Mouse (Mus musculus) spleen, adult 2 months (tissue): ENCODE data around the gene Klhdc9.
A peak's percentile ranks its signal among the peaks of the same experiment; 100 is the strongest.

Source experiments
- CTCF ChIP-seq: fragments of 200-500 bp; IDR thresholded peaks from 2 replicates; pipeline ENCODE4 v1.5.1; 2011; ENCODE audit warnings: mild to moderate bottlenecking, inconsistent platforms; ENCODE audit not compliant: insufficient read depth, insufficient read length, insufficient replicate concordance; ENCODE audit errors: extremely low read depth
- POLR2A ChIP-seq: fragments of 200-500 bp; IDR thresholded peaks from 2 replicates; pipeline ENCODE4 v1.6.1; 2011; ENCODE audit warnings: low read depth, low read length, inconsistent platforms

DNA sequence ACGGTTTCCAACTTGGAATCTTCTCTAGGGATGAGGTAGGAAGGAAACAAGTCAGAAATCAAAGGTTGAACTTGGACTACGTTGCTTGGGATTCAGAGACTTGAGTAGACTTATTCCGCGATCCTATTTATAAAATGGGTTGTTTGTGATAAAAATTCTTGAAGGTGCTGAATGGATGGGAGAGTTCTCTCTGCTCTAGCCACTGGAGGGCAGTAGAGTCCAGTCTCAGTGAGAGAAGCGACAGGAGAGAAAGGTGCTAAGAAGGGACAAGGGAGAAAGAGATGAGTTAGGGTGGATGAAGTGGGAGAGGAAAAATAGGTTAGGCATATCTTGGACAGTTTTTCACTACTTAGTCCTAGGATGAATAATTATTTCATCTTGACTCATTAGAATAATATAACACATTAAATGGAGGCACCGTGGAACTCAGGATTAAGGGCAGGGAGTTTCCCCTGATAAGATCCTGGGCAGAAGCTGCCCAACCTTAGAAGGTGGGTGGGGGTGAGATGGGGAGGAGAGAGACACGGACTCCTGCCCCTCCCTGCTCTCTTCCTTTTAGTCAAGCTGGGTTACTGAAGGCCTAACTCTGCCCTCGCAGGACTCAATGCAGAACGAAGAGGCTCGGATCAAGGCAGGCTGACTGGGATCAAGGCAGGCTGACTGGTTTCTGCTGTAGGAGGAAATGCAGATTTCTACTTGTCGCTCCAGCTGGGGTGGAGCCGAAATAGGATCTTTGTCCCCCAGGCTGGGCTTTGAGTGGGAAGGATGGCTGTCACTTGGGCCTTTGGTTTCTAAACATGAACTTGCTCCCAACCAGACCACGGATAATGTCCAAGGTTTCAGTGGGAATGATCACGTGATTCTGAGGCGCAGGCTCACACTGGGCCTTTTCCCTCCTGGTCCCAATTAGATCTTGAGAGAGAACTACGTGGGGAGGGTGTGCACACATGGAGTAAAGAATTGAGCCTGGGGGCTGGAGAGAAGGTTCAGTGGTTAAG is 807 bp upstream of the Klhdc9 start:
- TF ChIP-seq CTCF, result peak; percentile 78; the same call in 1 of the 2 replicates
- TF ChIP-seq POLR2A, result no peak
